Mouse (Mus musculus): Measurements from ENCODE around the gene Clmn. TPM values are rescaled to one million over a fixed set of nuclear protein-coding genes. Genes with fewer than 3 reads are reported as not detected.
A peak's percentile ranks its signal among the peaks of the same experiment; 100 is the strongest.

The Clmn gene
- total and polyA plus RNA-seq, 2 experiments from 2014 or later, result 2.2 to 2.4 TPM

DNA sequence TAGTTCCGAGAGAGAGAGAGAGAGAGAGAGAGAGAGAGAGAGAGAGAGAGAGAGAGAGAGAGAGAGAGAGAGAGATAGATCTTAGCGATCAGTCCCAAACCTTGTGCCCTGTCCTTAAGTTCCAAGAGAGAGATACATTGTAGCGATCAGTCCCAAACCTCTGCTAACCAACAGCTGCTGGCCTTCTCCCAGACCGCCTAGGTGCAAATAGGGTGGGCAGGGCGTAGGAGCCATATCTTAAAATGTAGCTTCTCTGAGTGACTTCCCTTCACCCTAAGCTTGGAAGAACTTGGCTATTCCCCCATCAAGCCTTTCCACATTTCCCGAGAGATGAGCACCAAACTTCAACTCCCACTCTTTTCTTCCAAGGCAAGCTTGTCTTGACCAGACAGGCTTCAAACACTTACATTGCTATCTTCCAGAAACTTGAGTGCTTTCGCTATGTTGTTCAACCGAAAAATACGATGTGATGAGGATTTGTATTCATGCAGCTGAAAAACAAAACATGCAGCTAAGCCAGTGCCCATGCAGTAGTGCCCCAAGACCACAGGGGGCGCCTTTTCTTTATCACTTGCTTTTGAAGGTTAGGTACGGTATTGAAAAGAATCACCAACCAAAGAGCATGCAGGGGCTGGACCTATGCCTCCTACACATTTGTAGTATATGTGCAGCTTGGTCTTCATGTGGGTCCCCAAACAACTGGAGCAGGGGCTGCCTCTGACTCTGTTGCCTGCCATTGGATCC, 68.1 kb downstream of the Clmn start:
- DNase-seq (ENCODE audit: low spot score) (no peak), ATAC-seq (ENCODE audit: low FRiP score) (no peak)
- H3K9ac ChIP-seq (replicated peaks; ENCODE audit: low read length, poor library complexity, severe bottlenecking), result no peak overlapping the region
- WGBS, result 89% methylated on average over 10 of the region's 11 CpGs
- H3K27ac ChIP-seq (ENCODE audit: low read depth, low read length), result no peak overlapping the region
- H3K9me3 ChIP-seq (ENCODE audit: low read length), result peaks cover 10% of the 10 kb centered on the region; the same call in 1 of the 2 replicates
- H3K27me3 ChIP-seq (ENCODE audit: insufficient read depth, low read length), result no peaks in the 10 kb centered on the region
- 0 out of 2 replicates have a peak, but pooled peaks cover under 1% of the 10 kb centered on the region for H3K36me3 ChIP-seq (ENCODE audit: insufficient read depth, low read length)
- H3K4me1 ChIP-seq (ENCODE audit: insufficient read depth, low read length), result no peaks in the 10 kb centered on the region
- peak; percentile 25; the same call in 1 of the 2 replicates for TF ChIP-seq CTCF (IDR thresholded peaks at IDR 0.05)
- H3K4me3 ChIP-seq (ENCODE audit: low read depth, low read length), result no peak overlapping the region
- no peak overlapping the region for H3K4me2 ChIP-seq (ENCODE audit: low read depth, low read length, poor library complexity, severe bottlenecking)

DNA sequence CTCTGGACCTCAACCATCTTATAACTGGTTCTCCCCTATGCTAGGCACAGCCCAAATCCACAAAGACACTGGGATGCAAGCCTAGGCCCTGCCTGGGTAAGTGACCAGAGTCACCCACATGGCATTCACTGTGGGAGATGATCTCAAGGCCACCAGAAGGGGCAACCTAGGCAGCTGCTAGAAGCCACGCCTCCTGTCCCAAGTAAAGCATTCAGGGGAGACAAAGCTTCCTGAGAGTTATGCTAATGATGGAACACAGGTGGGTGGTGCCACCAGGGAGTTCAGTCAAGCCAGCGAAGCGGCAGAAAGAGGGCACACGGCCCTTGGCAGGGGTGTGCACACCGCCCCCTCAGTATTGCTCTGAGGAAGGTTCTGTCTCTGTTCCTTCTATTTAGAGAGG, 69.9 kb downstream of the Clmn start:
- no peak for DNase-seq (ENCODE audit: low spot score)
- no peaks in the 10 kb centered on the region for H3K27me3 ChIP-seq (ENCODE audit: insufficient read depth, low read length)
- 41% methylated on average over 5 of the region's 5 CpGs for WGBS
- H3K9me3 ChIP-seq (ENCODE audit: low read length), result peaks cover 10% of the 10 kb centered on the region; the same call in 1 of the 2 replicates
- TF ChIP-seq CTCF (IDR thresholded peaks at IDR 0.05), result no peak
- no peaks in the 10 kb centered on the region for H3K4me1 ChIP-seq (ENCODE audit: insufficient read depth, low read length)
- H3K4me2 ChIP-seq (ENCODE audit: low read depth, low read length, poor library complexity, severe bottlenecking), result no peak overlapping the region
- H3K27ac ChIP-seq (ENCODE audit: low read depth, low read length), result no peak overlapping the region
- H3K4me3 ChIP-seq (ENCODE audit: low read depth, low read length), result no peak overlapping the region
- no peak overlapping the region for H3K9ac ChIP-seq (replicated peaks; ENCODE audit: low read length, poor library complexity, severe bottlenecking)
- peaks cover 3% of the 10 kb centered on the region; the same call in 1 of the 2 replicates for H3K36me3 ChIP-seq (ENCODE audit: insufficient read depth, low read length)
- ATAC-seq (ENCODE audit: low FRiP score), result no peak

DNA sequence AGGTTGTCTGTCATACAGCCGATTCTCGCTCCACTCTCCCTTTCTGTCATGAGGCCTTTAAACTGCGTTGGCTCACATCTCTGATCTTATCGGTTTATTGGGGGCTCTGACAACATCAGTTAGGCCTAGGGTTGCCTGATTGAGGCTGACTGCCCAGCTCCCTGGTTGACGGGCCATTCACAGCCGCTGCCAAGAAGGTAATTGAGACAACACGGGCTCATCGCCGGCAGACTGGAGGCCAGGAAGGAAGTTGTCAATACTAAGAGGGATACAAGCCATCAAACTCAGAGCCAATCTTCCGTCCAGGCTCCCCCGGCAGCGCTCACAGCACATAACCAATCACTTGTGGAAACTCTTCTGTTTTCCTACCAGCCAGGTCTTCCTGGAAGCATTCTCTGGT, 71.4 kb downstream of the Clmn start:
- Histone ChIP-seq H3K27ac (ENCODE audit: low read depth, low read length) (no peak overlapping the region), H3K9me3 (ENCODE audit: low read length) (peaks cover 3% of the 10 kb centered on the region; the same call in 1 of the 2 replicates)
- 63% methylated on average over 12 of the region's 12 CpGs for WGBS

DNA sequence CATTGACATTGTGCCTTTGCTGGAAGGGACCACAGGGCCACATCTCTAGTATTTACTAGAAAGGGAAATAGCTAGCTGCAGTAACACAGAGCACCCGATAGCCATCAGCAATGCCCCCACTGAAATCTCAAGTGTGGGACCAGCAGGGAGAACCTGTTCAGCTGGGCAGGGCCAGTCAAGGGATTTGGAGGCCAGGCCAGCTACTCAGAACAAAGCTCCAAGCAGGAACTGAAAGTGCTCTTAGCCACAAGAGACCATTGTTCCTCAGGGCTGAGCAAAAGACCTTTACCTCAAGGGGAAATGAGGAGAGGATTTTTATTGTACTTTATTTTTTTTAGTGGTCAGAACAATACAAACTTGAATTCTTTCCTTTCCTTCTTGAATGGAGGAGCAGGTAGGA, 87.3 kb downstream of the Clmn start:
- H3K9ac ChIP-seq (replicated peaks; ENCODE audit: low read length, poor library complexity, severe bottlenecking), result no peak overlapping the region
- no peak overlapping the region for H3K27ac ChIP-seq (ENCODE audit: low read depth, low read length)
- no peak for TF ChIP-seq CTCF (IDR thresholded peaks at IDR 0.05)
- no peaks in the 10 kb centered on the region for H3K27me3 ChIP-seq (ENCODE audit: insufficient read depth, low read length)
- no peak overlapping the region for H3K4me3 ChIP-seq (ENCODE audit: low read depth, low read length)
- DNase-seq (ENCODE audit: low spot score) (no peak), ATAC-seq (ENCODE audit: low FRiP score) (no peak)
- H3K36me3 ChIP-seq (ENCODE audit: insufficient read depth, low read length), result peaks cover 18% of the 10 kb centered on the region
- H3K9me3 ChIP-seq (ENCODE audit: low read length), result no peaks in the 10 kb centered on the region
- no peak overlapping the region for H3K4me2 ChIP-seq (ENCODE audit: low read depth, low read length, poor library complexity, severe bottlenecking)
- 97% methylated on average over 1 of the region's 1 CpGs for WGBS
- no peaks in the 10 kb centered on the region for H3K4me1 ChIP-seq (ENCODE audit: insufficient read depth, low read length)

More for the DNA sequence above, 71.4 kb downstream of the Clmn start:
- Histone ChIP-seq H3K4me3 (ENCODE audit: low read depth, low read length) (no peak overlapping the region), H3K27me3 (ENCODE audit: insufficient read depth, low read length) (no peaks in the 10 kb centered on the region), H3K4me1 (ENCODE audit: insufficient read depth, low read length) (no peaks in the 10 kb centered on the region), H3K9ac (replicated peaks; ENCODE audit: low read length, poor library complexity, severe bottlenecking) (no peak overlapping the region), H3K36me3 (ENCODE audit: insufficient read depth, low read length) (peaks cover 6% of the 10 kb centered on the region; the same call in 1 of the 2 replicates), H3K4me2 (ENCODE audit: low read depth, low read length, poor library complexity, severe bottlenecking) (no peak overlapping the region)
- peak; percentile 38 for DNase-seq (ENCODE audit: low spot score)
- no peak for TF ChIP-seq CTCF (IDR thresholded peaks at IDR 0.05)
- ATAC-seq (ENCODE audit: low FRiP score), result no peak

DNA sequence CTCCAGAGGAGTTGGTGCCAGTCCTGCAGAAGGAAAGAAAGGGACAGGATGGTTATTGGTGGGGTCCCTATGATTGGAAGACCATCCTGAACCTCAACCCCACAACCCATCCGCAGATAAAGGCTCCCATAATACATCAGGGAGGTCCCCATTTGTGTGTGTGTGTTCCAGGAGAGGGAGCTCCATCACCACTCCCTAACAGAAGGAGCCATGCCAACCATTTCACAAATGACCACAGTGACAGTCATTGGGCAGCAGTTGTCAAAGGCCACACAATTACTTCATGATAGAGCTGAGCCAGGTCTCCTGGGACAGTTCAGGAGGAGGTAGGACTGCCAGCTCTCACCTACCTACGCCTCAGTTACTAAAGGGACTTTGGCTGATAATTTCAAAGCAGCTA, 92.9 kb downstream of the Clmn start:
- no peaks in the 10 kb centered on the region for H3K9me3 ChIP-seq (ENCODE audit: low read length)
- H3K27me3 ChIP-seq (ENCODE audit: insufficient read depth, low read length), result no peaks in the 10 kb centered on the region
- no peak overlapping the region for H3K4me2 ChIP-seq (ENCODE audit: low read depth, low read length, poor library complexity, severe bottlenecking)
- H3K4me1 ChIP-seq (ENCODE audit: insufficient read depth, low read length), result no peaks in the 10 kb centered on the region
- no peak overlapping the region for H3K27ac ChIP-seq (ENCODE audit: low read depth, low read length)
- H3K4me3 ChIP-seq (ENCODE audit: low read depth, low read length), result no peak overlapping the region
- DNase-seq (ENCODE audit: low spot score) (peak; percentile 45), ATAC-seq (ENCODE audit: low FRiP score) (no peak)
- peak; percentile 66 for TF ChIP-seq CTCF (IDR thresholded peaks at IDR 0.05)
- H3K9ac ChIP-seq (replicated peaks; ENCODE audit: low read length, poor library complexity, severe bottlenecking), result no peak overlapping the region
- 86% methylated on average over 2 of the region's 2 CpGs for WGBS
- no peaks in the 10 kb centered on the region for H3K36me3 ChIP-seq (ENCODE audit: insufficient read depth, low read length)

- Histone ChIP-seq H3K36me3 (ENCODE audit: insufficient read depth, low read length) (no peaks in the 10 kb centered on the region), H3K9me3 (ENCODE audit: low read length) (no peaks in the 10 kb centered on the region), H3K9ac (replicated peaks; ENCODE audit: low read length, poor library complexity, severe bottlenecking) (no peak overlapping the region), H3K27ac (ENCODE audit: low read depth, low read length) (no peak overlapping the region), H3K4me3 (ENCODE audit: low read depth, low read length) (no peak overlapping the region), H3K4me2 (ENCODE audit: low read depth, low read length, poor library complexity, severe bottlenecking) (no peak overlapping the region), H3K27me3 (ENCODE audit: insufficient read depth, low read length) (no peaks in the 10 kb centered on the region), H3K4me1 (ENCODE audit: insufficient read depth, low read length) (no peaks in the 10 kb centered on the region)
- TF ChIP-seq CTCF (IDR thresholded peaks at IDR 0.05), result no peak
- ATAC-seq (ENCODE audit: low FRiP score) (no peak), DNase-seq (ENCODE audit: low spot score) (no peak)
- 60% methylated on average over 10 of the region's 10 CpGs for WGBS
Observed at GRCm38 (mm10) chr12:104769201-104769785, 95.6 kb downstream of the Clmn start.
